Mouse (Mus musculus): ENCODE measurements around the gene Prpf18. TPM values are rescaled to one million over a fixed set of nuclear protein-coding genes. Genes with fewer than 3 reads are reported as not detected.
"Not testable (repeated sequence)": the region's sequence is repeated elsewhere in the genome, so short reads cannot be mapped to it uniquely, and the experiment has no call there.

The Prpf18 gene
- polyA plus RNA-seq, 1 experiment from 2014 or later = 33.7 TPM

- H3K4me2 ChIP-seq = no peak overlapping the region
- H3K9me3 ChIP-seq (replicated peaks) = no peaks in the 10 kb centered on the region
- no peaks in the 10 kb centered on the region for H3K4me1 ChIP-seq
- H3K4me3 ChIP-seq = no peak overlapping the region
- no peak overlapping the region for H3K9ac ChIP-seq
- no peak for ATAC-seq
- H3K27me3 ChIP-seq (replicated peaks) = no peaks in the 10 kb centered on the region
- H3K36me3 ChIP-seq = peaks cover 83% of the 10 kb centered on the region
- 92% methylated on average over 10 of the region's 10 CpGs for WGBS (ENCODE audit: insufficient replicate concordance)
- no peak overlapping the region for H3K27ac ChIP-seq
Observed at GRCm38 (mm10) chr2:4630197-4630835, 21.6 kb downstream of the Prpf18 start.

GRCm38 (mm10) chr2:4629470-4629869 is 22.4 kb downstream of the Prpf18 start:
- Histone ChIP-seq H3K4me3 (no peak overlapping the region), H3K27me3 (replicated peaks) (no peaks in the 10 kb centered on the region), H3K9ac (no peak overlapping the region), H3K4me2 (no peak overlapping the region), H3K9me3 (replicated peaks) (no peaks in the 10 kb centered on the region), H3K27ac (no peak overlapping the region), H3K4me1 (no peaks in the 10 kb centered on the region), H3K36me3 (peaks cover 79% of the 10 kb centered on the region)
- ATAC-seq = no peak
- 73% methylated on average over 11 of the region's 11 CpGs for WGBS (ENCODE audit: insufficient replicate concordance)

GRCm38 (mm10) chr2:4628920-4629319 is 23.0 kb downstream of the Prpf18 start:
- peaks cover 79% of the 10 kb centered on the region for H3K36me3 ChIP-seq
- peak; percentile 37; the same call in 1 of the 2 replicates for ATAC-seq
- H3K4me3 ChIP-seq = no peak overlapping the region
- no peak overlapping the region for H3K4me2 ChIP-seq
- 69% methylated on average over 2 of the region's 2 CpGs for WGBS (ENCODE audit: insufficient replicate concordance)
- H3K27me3 ChIP-seq (replicated peaks) = no peaks in the 10 kb centered on the region
- no peaks in the 10 kb centered on the region for H3K9me3 ChIP-seq (replicated peaks)
- H3K9ac ChIP-seq = no peak overlapping the region
- H3K27ac ChIP-seq = no peak overlapping the region
- no peaks in the 10 kb centered on the region for H3K4me1 ChIP-seq

- Histone ChIP-seq H3K4me2 (no peak overlapping the region), H3K27ac (no peak overlapping the region), H3K27me3 (replicated peaks) (no peaks in the 10 kb centered on the region), H3K9ac (no peak overlapping the region), H3K4me1 (no peaks in the 10 kb centered on the region), H3K36me3 (peaks cover 81% of the 10 kb centered on the region), H3K9me3 (replicated peaks) (no peaks in the 10 kb centered on the region), H3K4me3 (no peak overlapping the region)
- 92% methylated on average over 3 of the region's 3 CpGs for WGBS (ENCODE audit: insufficient replicate concordance)
- ATAC-seq = no peak
Observed at GRCm38 (mm10) chr2:4626911-4627310, 25.0 kb downstream of the Prpf18 start.

- WGBS (ENCODE audit: insufficient replicate concordance) = 76% methylated on average over 3 of the region's 3 CpGs
- Histone ChIP-seq H3K36me3 (peaks cover 39% of the 10 kb centered on the region), H3K4me1 (no peaks in the 10 kb centered on the region), H3K9me3 (replicated peaks) (no peaks in the 10 kb centered on the region), H3K9ac (no peak overlapping the region), H3K4me3 (no peak overlapping the region), H3K27ac (no peak overlapping the region), H3K27me3 (replicated peaks) (no peaks in the 10 kb centered on the region), H3K4me2 (no peak overlapping the region)
- ATAC-seq = no peak
Observed at GRCm38 (mm10) chr2:4621471-4621985, 30.4 kb downstream of the Prpf18 start.

GRCm38 (mm10) chr2:4620640-4621401 is 31.1 kb downstream of the Prpf18 start:
- no peak overlapping the region for H3K27ac ChIP-seq
- ATAC-seq = no peak
- no peak overlapping the region for H3K4me3 ChIP-seq
- H3K27me3 ChIP-seq (replicated peaks) = no peaks in the 10 kb centered on the region
- H3K9ac ChIP-seq = no peak overlapping the region
- 85% methylated on average over 12 of the region's 12 CpGs for WGBS (ENCODE audit: insufficient replicate concordance)
- H3K4me2 ChIP-seq = no peak overlapping the region
- no peaks in the 10 kb centered on the region for H3K9me3 ChIP-seq (replicated peaks)
- H3K4me1 ChIP-seq = no peaks in the 10 kb centered on the region
- H3K36me3 ChIP-seq = peaks cover 33% of the 10 kb centered on the region

GRCm38 (mm10) chr2:4619893-4620593 is 31.9 kb downstream of the Prpf18 start:
- no peaks in the 10 kb centered on the region for H3K9me3 ChIP-seq (replicated peaks)
- no peak for ATAC-seq
- H3K27me3 ChIP-seq (replicated peaks) = no peaks in the 10 kb centered on the region
- H3K36me3 ChIP-seq = peaks cover 36% of the 10 kb centered on the region
- H3K27ac ChIP-seq = no peak overlapping the region
- H3K4me2 ChIP-seq = no peak overlapping the region
- WGBS (ENCODE audit: insufficient replicate concordance) = 68% methylated on average over 6 of the region's 6 CpGs
- H3K9ac ChIP-seq = no peak overlapping the region
- no peaks in the 10 kb centered on the region for H3K4me1 ChIP-seq
- H3K4me3 ChIP-seq = no peak overlapping the region

GRCm38 (mm10) chr2:4619126-4619525 is 32.8 kb downstream of the Prpf18 start:
- ATAC-seq; H3K27me3 ChIP-seq (replicated peaks); H3K4me3 ChIP-seq; H3K27ac ChIP-seq; H3K9ac ChIP-seq; H3K4me2 ChIP-seq; H3K9me3 ChIP-seq (replicated peaks); H3K4me1 ChIP-seq: not testable (repeated sequence)
- peaks cover 35% of the 10 kb centered on the region for H3K36me3 ChIP-seq

- H3K4me3 ChIP-seq = no peak overlapping the region
- no peak overlapping the region for H3K27ac ChIP-seq
- H3K4me1 ChIP-seq = no peaks in the 10 kb centered on the region
- no peaks in the 10 kb centered on the region for H3K27me3 ChIP-seq (replicated peaks)
- H3K9ac ChIP-seq = no peak overlapping the region
- no peak for ATAC-seq
- no peaks in the 10 kb centered on the region for H3K9me3 ChIP-seq (replicated peaks)
- 86% methylated on average over 4 of the region's 4 CpGs for WGBS (ENCODE audit: insufficient replicate concordance)
- peaks cover 33% of the 10 kb centered on the region for H3K36me3 ChIP-seq
- H3K4me2 ChIP-seq = no peak overlapping the region
Observed at GRCm38 (mm10) chr2:4616995-4617394, 34.9 kb downstream of the Prpf18 start.

GRCm38 (mm10) chr2:4615014-4615546 is 36.8 kb downstream of the Prpf18 start:
- H3K27ac ChIP-seq = no peak overlapping the region
- WGBS (ENCODE audit: insufficient replicate concordance) = 77% methylated on average over 2 of the region's 2 CpGs
- no peaks in the 10 kb centered on the region for H3K9me3 ChIP-seq (replicated peaks)
- no peaks in the 10 kb centered on the region for H3K27me3 ChIP-seq (replicated peaks)
- H3K4me1 ChIP-seq = no peaks in the 10 kb centered on the region
- no peak overlapping the region for H3K4me3 ChIP-seq
- H3K36me3 ChIP-seq = peaks cover 49% of the 10 kb centered on the region
- H3K9ac ChIP-seq = no peak overlapping the region
- H3K4me2 ChIP-seq = no peak overlapping the region
- no peak for ATAC-seq

- not testable (repeated sequence) for H3K9ac ChIP-seq; H3K27ac ChIP-seq; H3K4me1 ChIP-seq; H3K4me3 ChIP-seq; H3K9me3 ChIP-seq (replicated peaks); H3K27me3 ChIP-seq (replicated peaks); H3K4me2 ChIP-seq; ATAC-seq
- WGBS (ENCODE audit: insufficient replicate concordance) = 73% methylated on average over 6 of the region's 6 CpGs
- H3K36me3 ChIP-seq = peaks cover 56% of the 10 kb centered on the region
Observed at GRCm38 (mm10) chr2:4614276-4614929, 37.5 kb downstream of the Prpf18 start.

Data from liver, embryonic 12.5 days (tissue).